Mouse (Mus musculus): ENCODE results near the gene Dgkh. TPM values are rescaled to one million over a fixed set of nuclear protein-coding genes. Genes with fewer than 3 reads are reported as not detected.
"Not testable (repeated sequence)": the region's sequence is repeated elsewhere in the genome, so short reads cannot be mapped to it uniquely, and the experiment has no call there.

Dgkh gene
- total RNA-seq, 4 experiments from 2014 or later: 62.4 to 73.0 (median 68.9) TPM

GRCm38 (mm10) chr14:78723655-78724054 lies 8.9 kb downstream of the Dgkh start:
- not testable (repeated sequence) for DNase-seq (ENCODE audit: low spot score in 2 of 2)

GRCm38 (mm10) chr14:78722031-78722430 lies 10.5 kb downstream of the Dgkh start:
- DNase-seq (ENCODE audit: low spot score in 2 of 2): no peak

- DNase-seq (ENCODE audit: low spot score in 2 of 2): no peak
Observed at GRCm38 (mm10) chr14:78716035-78716434, 16.5 kb downstream of the Dgkh start.

GRCm38 (mm10) chr14:78712565-78713148 lies 19.9 kb downstream of the Dgkh start:
- DNase-seq (ENCODE audit: low spot score in 2 of 2): peak in 1 of 2 experiments; percentile 64

GRCm38 (mm10) chr14:78710647-78711046 lies 21.9 kb downstream of the Dgkh start:
- DNase-seq (ENCODE audit: low spot score in 2 of 2): no peak

- no peak for DNase-seq (ENCODE audit: low spot score in 2 of 2)
Observed at GRCm38 (mm10) chr14:78705616-78706015, 27.0 kb downstream of the Dgkh start.

GRCm38 (mm10) chr14:78703989-78704388 lies 28.6 kb downstream of the Dgkh start:
- no peak for DNase-seq (ENCODE audit: low spot score in 2 of 2)

GRCm38 (mm10) chr14:78703361-78703760 lies 29.2 kb downstream of the Dgkh start:
- DNase-seq (ENCODE audit: low spot score in 2 of 2): no peak

GRCm38 (mm10) chr14:78702048-78702447 lies 30.5 kb downstream of the Dgkh start:
- DNase-seq (ENCODE audit: low spot score in 2 of 2): no peak

GRCm38 (mm10) chr14:78701501-78701900 lies 31.1 kb downstream of the Dgkh start:
- DNase-seq (ENCODE audit: low spot score in 2 of 2): no peak

GRCm38 (mm10) chr14:78701087-78701486 lies 31.5 kb downstream of the Dgkh start:
- DNase-seq (ENCODE audit: low spot score in 2 of 2): no peak

- no peak for DNase-seq (ENCODE audit: low spot score in 2 of 2)
Observed at GRCm38 (mm10) chr14:78699634-78700033, 32.9 kb downstream of the Dgkh start.

- peak in 1 of 2 experiments; percentile 61 for DNase-seq (ENCODE audit: low spot score in 2 of 2)
Observed at GRCm38 (mm10) chr14:78699196-78699595, 33.4 kb downstream of the Dgkh start.

- DNase-seq (ENCODE audit: low spot score in 2 of 2): no peak
Observed at GRCm38 (mm10) chr14:78694121-78694520, 38.5 kb downstream of the Dgkh start.

- no peak for DNase-seq (ENCODE audit: low spot score in 2 of 2)
Observed at GRCm38 (mm10) chr14:78692602-78693001, 40.0 kb downstream of the Dgkh start.

- DNase-seq (ENCODE audit: low spot score in 2 of 2): no peak
Observed at GRCm38 (mm10) chr14:78691926-78692487, 40.6 kb downstream of the Dgkh start.

GRCm38 (mm10) chr14:78690883-78691282 lies 41.7 kb downstream of the Dgkh start:
- no peak for DNase-seq (ENCODE audit: low spot score in 2 of 2)

- DNase-seq (ENCODE audit: low spot score in 2 of 2): no peak
Observed at GRCm38 (mm10) chr14:78690387-78690786, 42.2 kb downstream of the Dgkh start.

GRCm38 (mm10) chr14:78689950-78690349 lies 42.6 kb downstream of the Dgkh start:
- no peak for DNase-seq (ENCODE audit: low spot score in 2 of 2)

- no peak for DNase-seq (ENCODE audit: low spot score in 2 of 2)
Observed at GRCm38 (mm10) chr14:78687716-78688115, 44.9 kb downstream of the Dgkh start.

- no peak for DNase-seq (ENCODE audit: low spot score in 2 of 2)
Observed at GRCm38 (mm10) chr14:78686701-78687100, 45.9 kb downstream of the Dgkh start.

GRCm38 (mm10) chr14:78684171-78684570 lies 48.4 kb downstream of the Dgkh start:
- DNase-seq (ENCODE audit: low spot score in 2 of 2): no peak

GRCm38 (mm10) chr14:78678981-78679380 lies 53.6 kb downstream of the Dgkh start:
- no peak for DNase-seq (ENCODE audit: low spot score in 2 of 2)
